Mouse (Mus musculus) thymus, adult 2 months (tissue): ENCODE measurements around the gene Pms1. TPM values are rescaled to one million over a fixed set of nuclear protein-coding genes. Genes with fewer than 3 reads are reported as not detected.

Experiments
- DNase-seq: peaks from one replicate; pipeline ENCODE4 v3.0.0; 2021
- H3K27ac ChIP-seq: fragments of 200-500 bp; 2 replicates; pipeline ENCODE4 v1.5.1; 2012; ENCODE audit warnings: low read length, control low read depth; ENCODE audit not compliant: control insufficient read depth, insufficient read depth
- H3K27me3 ChIP-seq: fragments of 200-500 bp; 2 replicates; pipeline ENCODE4 v1.6.1; 2012; ENCODE audit warnings: mild to moderate bottlenecking, low read length, moderate library complexity, mixed read lengths; ENCODE audit not compliant: control insufficient read depth, insufficient read depth
- H3K36me3 ChIP-seq: fragments of 200-500 bp; 2 replicates; pipeline ENCODE4 v1.6.1; 2012; ENCODE audit warnings: mild to moderate bottlenecking, low read length, moderate library complexity; ENCODE audit not compliant: control insufficient read depth, insufficient read depth
- H3K4me1 ChIP-seq: fragments of 200-500 bp; replicated peaks from 2 replicates; pipeline ENCODE4 v1.6.1; 2012; ENCODE audit warnings: low read length; ENCODE audit not compliant: control insufficient read depth, insufficient read depth
- H3K4me3 ChIP-seq: fragments of 200-500 bp; 2 replicates; pipeline ENCODE4 v1.5.1; 2012; ENCODE audit warnings: mild to moderate bottlenecking, low read length, control low read depth, moderate library complexity; ENCODE audit not compliant: control insufficient read depth, insufficient read depth
- CTCF ChIP-seq: fragments of 200-500 bp; IDR thresholded peaks from 2 replicates; pipeline ENCODE4 v1.5.1; 2012; ENCODE audit warnings: mild to moderate bottlenecking, control low read depth, low read length, moderate library complexity, borderline replicate concordance; ENCODE audit not compliant: control insufficient read depth, poor library complexity, insufficient read depth; ENCODE audit errors: extremely low read depth
- POLR2A ChIP-seq: fragments of 200-500 bp; IDR thresholded peaks from 2 replicates; pipeline ENCODE4 v1.6.1; 2012; ENCODE audit warnings: mild to moderate bottlenecking, low read length, control low read depth, moderate library complexity; ENCODE audit not compliant: control insufficient read depth, poor library complexity, insufficient read depth; ENCODE audit errors: extremely low read depth
- WGBS: fragments of 180-500 bp; shearing (Covaris S2); methylation state at CpG from one replicate; pipeline ENCODE4 v1.1.7; 2018; 5-methylcytosine and 5-hydroxymethylcytosine counted together
- polyA plus RNA-seq: library from polyadenylated mRNA; depleted of rRNA; stranded (reverse); fragments of >200 nt; gene quantifications from 2 replicates; pipeline ENCODE4 v1.2.3, GENCODE M21; 2012

The Pms1 gene
- polyA plus RNA-seq, 1 experiment: 5.2 TPM

DNA sequence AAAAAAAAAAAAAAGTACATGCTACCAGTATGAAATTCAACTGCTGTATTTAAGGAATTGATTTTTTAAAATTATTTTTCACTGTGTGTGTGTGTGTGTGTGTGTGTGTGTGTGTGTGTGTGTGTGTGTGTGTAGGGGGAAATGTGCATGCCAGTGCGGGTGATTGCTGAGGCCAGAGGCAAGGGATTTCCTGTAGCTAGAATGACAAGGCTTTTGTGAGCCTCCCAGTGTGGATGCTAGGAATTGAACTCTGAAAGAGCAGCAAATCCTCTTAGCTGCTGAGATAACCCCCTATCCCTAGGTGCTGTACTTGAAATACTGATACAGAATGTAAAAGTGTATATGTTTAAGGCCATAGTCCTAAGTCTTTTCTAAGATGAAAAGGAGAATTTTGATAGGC, 70.8 kb downstream of the Pms1 start:
- no peak overlapping the region for H3K4me3 ChIP-seq
- no peaks in the 10 kb centered on the region for H3K4me1 ChIP-seq
- TF ChIP-seq POLR2A: no peak
- no peak overlapping the region for H3K27ac ChIP-seq
- no peaks in the 10 kb centered on the region for H3K27me3 ChIP-seq
- 95% methylated on average over 1 of the region's 1 CpGs for WGBS
- no peaks in the 10 kb centered on the region for H3K36me3 ChIP-seq
- DNase-seq: no peak

GRCm38 (mm10) chr1:53225616-53226015, 71.2 kb downstream of the Pms1 start:
- Histone ChIP-seq H3K4me3 (no peak overlapping the region), H3K36me3 (no peaks in the 10 kb centered on the region), H3K27ac (no peak overlapping the region), H3K4me1 (no peaks in the 10 kb centered on the region), H3K27me3 (no peaks in the 10 kb centered on the region)
- DNase-seq: no peak
- TF ChIP-seq POLR2A (no peak), CTCF (no peak)
- WGBS: 98% methylated on average over 3 of the region's 3 CpGs

DNA sequence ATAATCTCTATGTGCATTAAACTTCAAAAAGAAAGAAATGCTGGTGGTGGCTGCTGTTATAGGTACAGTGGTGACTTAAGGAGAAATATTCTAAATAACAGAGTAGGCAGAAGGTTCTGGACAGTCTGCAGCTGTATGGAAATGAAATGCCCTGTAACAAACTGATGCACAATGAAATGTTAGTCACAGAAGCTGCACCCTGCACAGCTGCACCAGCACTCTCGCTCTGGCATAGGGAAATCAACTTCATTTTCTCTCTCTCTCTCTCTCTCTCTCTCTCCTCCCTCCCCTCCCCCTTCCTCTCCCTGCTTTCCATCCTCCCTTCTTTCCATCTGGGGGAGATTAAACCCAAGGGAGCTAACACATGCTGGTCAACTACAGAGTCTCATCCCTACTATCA, 72.0 kb downstream of the Pms1 start:
- H3K36me3 ChIP-seq: no peaks in the 10 kb centered on the region

DNA sequence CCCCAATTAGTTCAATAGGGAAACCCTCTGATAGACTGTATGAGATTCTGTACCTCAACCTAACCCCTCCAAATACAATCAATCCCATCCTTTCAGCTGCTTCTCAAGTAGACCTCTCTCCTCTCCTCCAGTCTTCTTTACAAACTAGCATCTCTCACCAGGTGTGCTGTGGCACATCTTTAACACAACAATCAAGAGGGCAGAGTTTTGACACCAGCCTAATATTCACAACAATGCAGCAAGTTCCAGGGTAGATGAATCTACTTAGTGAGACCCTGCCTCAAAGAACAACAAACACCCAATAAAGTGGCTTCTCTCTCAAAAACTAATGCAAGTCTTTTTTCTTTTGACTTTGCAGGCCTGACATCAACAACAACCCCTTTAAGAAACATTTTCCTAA, 86.7 kb downstream of the Pms1 start:
- Histone ChIP-seq H3K36me3 (0 out of 2 replicates have a peak, but pooled peaks cover 5% of the 10 kb centered on the region), H3K27me3 (no peaks in the 10 kb centered on the region), H3K4me3 (no peak overlapping the region), H3K27ac (no peak overlapping the region), H3K4me1 (no peaks in the 10 kb centered on the region)
- DNase-seq: no peak
- no peak for TF ChIP-seq CTCF
- no peak for TF ChIP-seq POLR2A

More for the DNA sequence above, 72.0 kb downstream of the Pms1 start:
- Histone ChIP-seq H3K27ac (no peak overlapping the region), H3K4me3 (no peak overlapping the region), H3K4me1 (no peaks in the 10 kb centered on the region), H3K27me3 (no peaks in the 10 kb centered on the region)
- no peak for DNase-seq
- WGBS: 100% methylated on average over 1 of the region's 1 CpGs
- TF ChIP-seq POLR2A: no peak
- no peak for TF ChIP-seq CTCF

DNA sequence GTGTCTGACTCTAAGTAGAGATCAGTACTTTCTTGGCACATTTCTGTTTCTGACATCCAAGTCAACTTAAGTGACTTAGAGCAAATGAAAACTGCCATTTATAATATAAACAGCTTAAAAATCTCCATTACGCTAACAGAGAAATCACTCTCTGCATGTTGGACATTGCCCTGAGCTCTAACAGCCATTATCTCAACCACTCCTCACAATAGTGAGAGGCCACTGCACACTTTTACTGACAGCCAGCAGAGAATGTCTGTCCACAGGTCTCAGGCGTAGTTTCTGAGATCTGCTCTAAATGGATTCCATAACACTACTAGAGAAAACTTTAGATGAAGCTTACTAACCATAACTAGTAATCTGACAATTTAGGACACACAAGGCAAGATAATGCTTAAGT, 92.9 kb downstream of the Pms1 start:
- TF ChIP-seq CTCF (no peak), POLR2A (no peak)
- no peaks in the 10 kb centered on the region for H3K27me3 ChIP-seq
- no peaks in the 10 kb centered on the region for H3K4me1 ChIP-seq
- H3K36me3 ChIP-seq: no peaks in the 10 kb centered on the region
- no peak overlapping the region for H3K27ac ChIP-seq
- H3K4me3 ChIP-seq: no peak overlapping the region
- DNase-seq: no peak
- WGBS: 100% methylated on average over 2 of the region's 2 CpGs

- DNase-seq: no peak
- Histone ChIP-seq H3K27ac (no peak overlapping the region), H3K36me3 (no peaks in the 10 kb centered on the region), H3K27me3 (no peaks in the 10 kb centered on the region), H3K4me1 (no peaks in the 10 kb centered on the region), H3K4me3 (no peak overlapping the region)
- TF ChIP-seq CTCF (no peak), POLR2A (no peak)
- 93% methylated on average over 2 of the region's 2 CpGs for WGBS
Measured at GRCm38 (mm10) chr1:53201630-53202199, 95.1 kb downstream of the Pms1 start.

DNA sequence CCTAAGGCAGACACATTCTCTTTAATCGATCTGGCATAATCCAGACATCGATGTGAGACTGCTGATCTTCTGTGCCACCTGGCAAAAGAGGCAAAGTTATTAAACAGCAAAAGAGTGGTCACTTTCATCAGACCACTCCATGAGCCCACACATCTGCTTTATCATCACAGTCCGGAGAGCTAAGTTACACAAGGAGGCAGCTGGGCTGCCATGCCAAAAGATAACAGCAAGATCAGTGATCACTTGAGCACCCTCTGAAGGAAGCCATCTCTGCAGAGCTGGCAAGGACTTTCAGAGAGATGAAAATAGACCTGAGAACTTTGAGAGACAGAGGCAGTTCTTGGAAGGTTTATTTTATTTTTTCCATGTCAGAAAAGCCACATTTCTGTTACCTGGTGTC, 102.3 kb downstream of the Pms1 start:
- Histone ChIP-seq H3K27ac (no peak overlapping the region), H3K4me1 (no peaks in the 10 kb centered on the region), H3K36me3 (no peaks in the 10 kb centered on the region), H3K4me3 (no peak overlapping the region), H3K27me3 (no peaks in the 10 kb centered on the region)
- TF ChIP-seq CTCF (no peak), POLR2A (no peak)
- no peak for DNase-seq
- WGBS: 95% methylated on average over 3 of the region's 3 CpGs
